Mouse (Mus musculus): ENCODE measurements around the gene Spg21.

Spg21 gene

DNA sequence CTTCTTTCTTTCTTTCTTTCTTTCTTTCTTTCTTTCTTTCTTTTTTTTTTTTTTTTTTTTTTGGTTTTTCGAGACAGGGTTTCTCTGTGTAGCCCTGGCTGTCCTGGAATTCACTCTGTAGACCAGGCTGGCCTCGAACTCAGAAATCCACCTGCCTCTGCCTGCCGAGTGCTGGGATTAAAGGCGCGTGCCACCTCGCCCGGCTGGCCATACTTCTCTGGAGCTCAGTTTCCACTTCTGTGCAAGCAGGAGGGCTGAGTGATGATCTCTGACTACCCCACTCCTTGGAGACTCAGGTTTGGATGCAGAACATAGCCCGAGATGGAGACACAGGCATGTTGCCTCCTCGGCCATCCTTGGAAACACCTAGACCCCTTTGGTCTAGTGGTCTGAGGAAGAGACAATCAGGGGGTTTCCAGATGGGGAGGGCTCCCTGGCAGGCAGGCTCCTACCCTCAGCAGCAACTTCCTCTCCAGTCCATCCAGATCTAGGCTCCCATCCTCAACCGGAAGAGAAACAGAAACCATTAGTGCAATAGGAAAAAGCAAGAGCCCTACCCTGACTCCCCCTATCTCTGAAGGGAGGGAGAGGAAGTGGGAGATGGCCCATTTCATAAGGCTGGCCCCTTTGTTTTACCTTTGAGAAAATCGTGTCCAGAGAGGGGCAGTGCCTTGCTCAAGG is 75.2 kb downstream of the Spg21 start:
- DNase-seq (ENCODE audit: low spot score in 2 of 2): no peak

GRCm38 (mm10) chr9:65536491-65536890 is 75.7 kb downstream of the Spg21 start:
- no peak for DNase-seq (ENCODE audit: low spot score in 2 of 2)
